Mouse (Mus musculus) C2C12 (cell line): Measurements from ENCODE around the gene Rnf220.

Source experiments
- CTCF ChIP-seq: IDR thresholded peaks from one replicate; pipeline ENCODE4 v1.5.1; 2011; ENCODE audit not compliant: control insufficient read depth, insufficient read depth, insufficient read length
- MAX ChIP-seq: IDR thresholded peaks from one replicate; pipeline ENCODE4 v1.6.1; 2011; ENCODE audit warnings: mild to moderate bottlenecking, control low read depth
- MYOG ChIP-seq: IDR thresholded peaks from one replicate; pipeline ENCODE4 v1.6.1; 2011; ENCODE audit not compliant: control insufficient read depth, insufficient read length; ENCODE audit errors: extremely low read depth

- TF ChIP-seq CTCF, result no peak
- no peak for TF ChIP-seq MYOG
- no peak for TF ChIP-seq MAX
Observed at GRCm38 (mm10) chr4:117373324-117374077, 123.4 kb downstream of the Rnf220 start.
